Mouse (Mus musculus) fibroblast of lung, adult 2 months (primary cell): ENCODE measurements around the gene Ano3.
A peak's percentile ranks its signal among the peaks of the same experiment; 100 is the strongest.

ENCODE experiments used
- DNase-seq: peaks from one replicate; pipeline ENCODE4 v3.0.0-alpha.2; 2011; ENCODE audit warnings: low read depth

Ano3 gene

GRCm38 (mm10) chr2:110806302-110807093, 144.2 kb downstream of the Ano3 start:
- DNase-seq, result no peak

GRCm38 (mm10) chr2:110795928-110796327, 154.8 kb downstream of the Ano3 start:
- no peak for DNase-seq

GRCm38 (mm10) chr2:110795433-110795832, 155.3 kb downstream of the Ano3 start:
- DNase-seq, result no peak

DNA sequence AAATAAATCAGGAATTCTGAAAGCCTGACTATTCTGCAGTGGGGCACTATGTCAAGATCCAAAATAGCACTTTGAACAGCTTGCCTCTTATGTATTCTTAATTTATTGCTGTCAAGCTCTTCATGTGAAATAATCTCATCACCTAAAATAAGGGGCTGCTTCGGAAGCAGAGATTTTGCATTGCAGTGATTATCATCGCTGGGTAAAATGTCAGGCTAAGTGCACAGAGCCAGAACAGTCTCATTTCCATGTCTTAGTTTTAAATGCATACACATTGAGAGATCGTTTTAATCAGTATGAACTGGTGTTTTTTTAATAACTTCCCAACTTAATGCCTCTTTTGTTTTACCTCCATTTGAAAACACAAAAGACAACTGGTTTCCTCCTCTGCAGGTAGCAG, 163.3 kb downstream of the Ano3 start:
- no peak for DNase-seq

GRCm38 (mm10) chr2:110759434-110759833, 191.3 kb downstream of the Ano3 start:
- no peak for DNase-seq

GRCm38 (mm10) chr2:110757556-110757955, 193.2 kb downstream of the Ano3 start:
- DNase-seq, result no peak

GRCm38 (mm10) chr2:110740493-110740892, 210.2 kb downstream of the Ano3 start:
- DNase-seq, result no peak

DNA sequence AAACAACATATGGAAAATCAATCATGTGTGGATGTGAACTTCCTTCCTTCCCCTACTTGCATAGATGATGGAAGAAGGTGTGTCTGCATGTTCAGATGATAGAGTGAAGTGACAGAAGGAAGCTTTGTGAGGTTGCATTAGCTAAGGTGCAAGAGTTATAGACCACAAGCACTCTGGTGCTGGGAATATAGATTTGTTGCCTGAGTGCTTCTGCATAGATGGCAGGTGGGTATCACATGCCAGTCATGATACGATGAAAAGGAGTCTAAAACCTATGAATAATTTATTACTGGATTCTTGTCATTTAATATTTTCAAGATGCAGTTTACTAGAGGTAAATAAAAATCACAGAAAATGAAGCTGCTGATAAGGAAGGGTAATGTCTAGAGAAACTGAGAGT, 210.9 kb downstream of the Ano3 start:
- DNase-seq, result no peak

GRCm38 (mm10) chr2:110737981-110738380, 212.7 kb downstream of the Ano3 start:
- no peak for DNase-seq

- no peak for DNase-seq
Observed at GRCm38 (mm10) chr2:110737236-110737635, 213.5 kb downstream of the Ano3 start.

GRCm38 (mm10) chr2:110726106-110726505, 224.6 kb downstream of the Ano3 start:
- no peak for DNase-seq

DNA sequence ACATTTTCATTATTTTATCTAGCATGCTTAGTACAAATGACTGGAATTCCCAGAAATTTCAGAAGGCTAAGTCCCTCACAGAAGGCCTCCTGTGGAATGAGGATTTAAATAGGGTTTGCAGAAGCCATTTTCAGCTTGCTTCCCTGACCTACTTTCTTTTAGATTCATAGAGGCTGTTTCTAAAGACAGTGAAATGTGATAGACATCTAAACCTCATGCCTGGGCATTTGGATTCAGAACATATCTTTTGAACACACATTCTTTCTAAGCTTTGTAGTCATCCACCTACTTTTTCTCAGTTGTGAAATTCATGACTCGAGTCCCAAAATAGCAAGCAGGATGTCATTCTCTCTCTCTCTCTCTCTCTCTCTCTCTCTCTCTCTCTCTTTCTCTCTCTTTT, 228.5 kb downstream of the Ano3 start:
- no peak for DNase-seq

DNA sequence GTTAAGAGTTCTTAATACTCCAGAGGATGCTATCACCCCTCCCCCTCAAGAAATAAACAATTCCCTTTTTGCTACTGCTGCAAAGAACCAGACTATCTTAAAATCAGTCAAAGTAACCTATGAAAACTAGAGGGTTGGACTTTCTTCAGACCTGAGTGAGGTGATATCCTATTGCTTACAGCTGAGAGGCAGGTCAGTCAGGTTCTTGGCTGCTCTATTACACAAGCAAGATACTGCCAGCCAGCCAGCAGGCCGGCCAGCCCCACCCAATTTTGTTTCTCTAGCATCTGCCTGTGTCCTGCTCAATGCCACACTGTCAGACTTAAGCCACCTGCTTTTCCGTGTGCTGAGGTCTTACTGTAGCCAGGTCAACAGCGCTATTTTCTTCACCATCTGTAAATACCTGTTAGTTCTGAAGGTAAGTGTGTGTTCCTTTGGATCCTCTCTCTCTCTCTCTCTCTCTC, 229.4 kb downstream of the Ano3 start, which contains the start of gene Muc15:
Gene Muc15, plus strand, starts transcription at position 51 of the 464 bp plus-strand sequence.
- DNase-seq, result no peak

GRCm38 (mm10) chr2:110719051-110719450, 231.7 kb downstream of the Ano3 start:
- no peak for DNase-seq

DNA sequence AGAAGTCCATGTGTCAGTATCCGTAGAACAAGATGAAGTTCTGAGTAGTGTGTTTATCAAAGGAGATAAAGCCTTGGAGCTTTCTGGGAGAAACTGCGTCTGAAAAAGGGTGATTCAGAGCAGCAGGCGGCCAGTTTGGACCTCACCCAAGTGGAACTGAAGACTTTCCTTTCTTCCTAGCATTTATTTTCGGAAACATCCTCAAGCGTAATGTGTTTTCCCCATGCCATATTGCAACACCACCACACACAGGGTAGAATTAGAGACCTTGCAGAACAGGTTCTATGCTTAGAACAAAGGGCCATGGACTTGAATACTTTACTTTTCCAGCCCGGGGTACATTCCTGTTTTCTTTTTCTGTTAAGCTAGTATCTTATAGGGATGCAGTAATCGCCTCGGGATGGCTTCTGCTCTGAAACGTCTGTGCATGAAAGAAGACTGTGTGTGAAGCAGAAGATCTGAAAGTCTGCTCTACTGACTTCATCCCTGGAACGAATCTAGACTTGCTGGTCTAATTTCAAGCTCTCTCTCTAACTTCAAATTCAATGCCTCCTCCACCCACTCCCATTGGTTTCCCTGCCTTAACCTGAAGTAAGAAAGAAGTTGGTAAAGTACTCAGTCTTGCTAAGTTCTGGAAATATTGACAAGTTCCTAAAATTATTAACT, 240.5 kb downstream of the Ano3 start:
- DNase-seq, result peak; percentile 65

GRCm38 (mm10) chr2:110709436-110709835, 241.3 kb downstream of the Ano3 start:
- DNase-seq, result no peak

DNA sequence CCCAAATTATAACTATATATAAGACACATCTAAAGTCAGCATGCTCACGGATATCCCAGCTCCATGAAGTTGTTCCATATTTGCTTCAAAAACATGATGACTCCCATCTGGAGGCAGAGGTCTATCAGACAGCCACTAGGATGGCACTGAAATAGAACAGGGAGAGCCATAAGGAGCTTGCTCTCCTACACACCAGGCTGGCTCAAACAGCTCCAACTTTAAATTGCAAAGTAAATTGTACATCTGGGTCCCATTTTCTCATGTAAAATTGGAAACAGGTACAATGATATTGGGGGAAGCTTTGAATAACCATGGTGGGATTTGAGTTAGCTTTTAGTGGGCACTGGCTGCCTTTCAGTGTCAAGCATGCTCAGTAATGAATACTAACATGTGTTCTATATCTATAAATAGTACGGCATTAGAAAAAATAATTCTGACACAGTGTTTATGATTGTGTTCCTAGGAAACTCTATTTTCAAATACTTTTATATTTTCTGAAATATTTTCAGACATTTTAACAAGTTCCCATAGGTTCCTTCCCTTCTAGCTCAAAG, 279.6 kb downstream of the Ano3 start:
- no peak for DNase-seq

DNA sequence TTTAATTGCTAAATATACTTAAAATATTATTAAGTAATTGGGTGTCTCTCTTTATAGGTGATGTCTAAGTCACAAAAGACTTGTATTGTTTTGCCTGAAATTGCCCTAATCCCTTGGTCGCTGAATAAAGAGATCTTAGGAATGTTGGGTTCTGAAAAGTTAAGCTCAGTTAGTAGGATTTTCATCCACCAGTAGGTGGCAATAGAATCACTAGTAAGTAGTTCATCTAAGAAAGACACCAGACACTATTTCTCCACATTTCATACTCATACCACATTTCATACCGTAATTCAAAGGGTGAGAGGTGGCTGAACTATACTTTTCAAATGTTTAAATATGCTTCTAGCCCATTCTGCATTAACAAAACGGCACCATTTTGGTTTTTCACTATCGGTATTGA, 287.4 kb downstream of the Ano3 start:
- peak; percentile 23 for DNase-seq

DNA sequence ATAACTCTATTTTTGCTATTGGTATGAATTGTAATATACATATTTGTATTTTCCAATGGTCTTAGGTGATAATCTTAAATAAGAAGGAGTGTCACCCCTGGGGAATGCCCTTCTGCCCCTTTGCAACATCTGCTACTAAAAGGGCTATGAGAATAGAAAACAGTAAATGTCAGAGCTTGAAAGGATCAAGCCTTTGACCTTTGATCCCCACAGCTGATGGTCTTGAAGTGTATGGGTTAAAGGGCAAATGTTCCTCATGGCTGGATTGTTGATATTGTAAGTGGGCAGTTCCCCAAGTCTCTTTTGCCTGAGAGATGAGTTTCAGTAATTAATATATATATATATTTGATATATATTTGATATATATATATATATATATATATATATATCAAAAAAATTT, 305.9 kb downstream of the Ano3 start:
- no peak for DNase-seq

DNA sequence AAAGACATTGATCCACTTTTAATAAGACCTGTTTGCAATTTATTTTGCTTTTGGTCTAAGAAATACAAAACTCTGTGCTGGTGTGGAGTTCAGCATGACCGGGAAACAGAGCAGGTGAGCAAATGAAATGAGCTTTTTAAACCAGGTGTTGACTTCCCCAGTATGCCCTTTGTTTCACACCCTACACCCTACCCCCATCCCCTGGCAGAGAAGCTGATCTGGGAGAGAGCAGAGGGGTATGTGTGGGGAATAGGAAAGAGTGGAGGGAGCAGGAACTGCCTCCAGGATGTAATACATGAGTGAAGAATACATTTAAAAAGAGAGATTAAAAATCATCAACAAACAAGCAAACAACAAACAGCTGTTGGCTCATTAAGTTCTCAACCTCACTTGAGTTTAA, 306.4 kb downstream of the Ano3 start:
- no peak for DNase-seq
